Mouse (Mus musculus) c-Kit-positive CD71-positive TER-119-positive erythroid progenitor cells, embryonic 14.5 days (primary cell): ENCODE results near the gene Cd19.

ENCODE experiments used
- DNase-seq: peaks from one replicate; pipeline ENCODE4 v3.0.0-alpha.2; 2013; ENCODE audit warnings: low spot score

The Cd19 gene

DNA sequence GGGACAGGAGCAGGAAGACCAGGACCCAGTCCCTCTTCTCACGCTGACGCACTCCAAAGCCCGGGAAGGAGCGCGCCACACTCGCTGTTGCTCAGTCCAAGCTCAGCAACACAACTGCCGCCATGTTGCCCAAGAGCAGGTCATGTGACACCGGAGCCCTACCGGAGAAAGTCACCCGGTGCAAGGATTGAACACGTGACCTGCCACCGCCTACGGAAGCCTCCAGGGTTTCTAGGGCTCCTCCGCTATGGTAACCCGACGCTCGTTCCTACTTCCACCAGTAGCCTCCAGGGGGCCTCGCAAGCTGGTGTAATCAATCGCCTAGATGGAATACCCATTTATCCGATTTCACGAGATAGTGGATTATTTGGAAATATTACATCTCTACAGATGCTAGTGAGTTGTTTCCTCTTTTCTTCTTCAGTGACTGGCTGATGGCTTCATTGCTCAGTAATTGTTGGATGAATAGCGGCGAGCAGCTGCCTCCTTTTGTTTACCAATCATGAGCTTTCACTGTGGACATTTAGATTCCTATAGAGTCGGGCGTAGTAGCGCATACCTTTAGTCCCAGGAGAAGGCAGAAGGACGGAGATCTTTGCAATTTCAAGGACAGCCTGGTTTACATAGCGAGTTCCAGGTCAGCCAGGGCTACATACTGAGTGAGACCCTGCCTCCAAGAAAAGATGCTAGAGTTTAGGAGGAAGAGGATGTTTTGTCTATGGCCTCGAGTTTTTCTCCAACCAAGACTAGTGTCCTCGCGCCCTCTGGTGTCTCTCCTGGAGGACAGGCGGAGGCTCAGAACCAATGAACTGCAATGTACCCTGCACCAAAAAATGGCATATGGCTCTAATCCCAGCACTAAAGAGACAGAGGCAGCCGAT, 37.2 kb downstream of the Cd19 start, which contains the start of gene Spns1:
Gene Spns1 (minus strand): TSS at position 173 of the 881 bp plus-strand sequence.
- peak; percentile 96 for DNase-seq

DNA sequence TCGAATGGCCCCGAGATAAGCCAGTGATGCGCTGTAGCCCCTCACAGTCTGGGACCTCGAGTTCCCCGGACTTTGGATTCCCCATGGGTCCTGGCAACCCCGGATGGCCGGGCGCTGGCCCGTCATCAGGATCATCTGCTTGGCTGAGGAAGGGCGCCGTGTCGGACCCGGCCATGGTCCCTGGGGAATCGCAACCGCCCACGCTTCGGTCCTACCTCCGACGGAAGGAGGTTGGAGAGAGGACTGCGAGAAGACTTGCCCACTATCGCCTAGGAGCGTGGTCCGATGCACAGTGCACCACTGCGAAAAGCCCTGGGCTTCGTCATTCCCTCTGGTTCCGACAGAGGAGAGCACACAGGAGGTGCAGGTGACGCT, 37.8 kb downstream of the Cd19 start:
- no peak for DNase-seq

DNA sequence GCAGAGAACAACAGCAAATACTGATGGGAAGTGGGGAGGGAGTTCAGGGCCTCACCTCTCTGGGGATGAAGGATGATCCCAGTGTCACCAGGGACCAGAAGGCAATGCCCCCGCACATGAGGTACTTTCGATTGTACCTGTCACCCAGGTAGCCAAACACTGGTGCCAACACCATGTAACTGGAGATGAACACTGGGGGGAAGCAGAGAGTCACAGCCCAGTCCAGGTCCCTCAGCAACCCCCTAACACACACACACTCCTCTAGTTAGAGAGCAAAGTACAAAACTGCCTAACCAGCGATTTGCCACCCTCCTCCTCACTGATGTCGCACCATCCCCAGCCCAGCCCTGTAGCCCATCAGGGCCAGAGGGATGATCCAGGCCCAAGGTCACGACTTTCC, 39.7 kb downstream of the Cd19 start:
- DNase-seq = no peak

DNA sequence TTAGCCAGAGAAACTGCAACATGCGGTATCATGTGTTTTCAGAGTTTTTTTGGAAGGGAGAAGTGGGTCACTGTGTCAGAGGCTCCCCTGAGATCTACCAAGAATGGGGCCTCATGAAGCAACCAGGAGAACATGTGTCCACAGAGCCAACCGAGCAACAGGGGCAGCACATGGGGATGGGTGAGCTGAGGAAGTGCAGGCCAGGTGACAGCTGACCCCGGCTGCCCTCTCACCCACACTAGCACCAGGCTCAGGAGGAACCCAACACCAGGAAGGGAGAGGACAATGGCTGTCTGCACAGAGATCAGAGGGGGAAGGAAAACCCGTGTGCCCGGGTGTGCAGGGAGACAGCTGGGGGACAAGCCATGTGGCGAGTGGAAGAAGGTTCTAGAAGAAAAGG, 40.2 kb downstream of the Cd19 start:
- no peak for DNase-seq

DNA sequence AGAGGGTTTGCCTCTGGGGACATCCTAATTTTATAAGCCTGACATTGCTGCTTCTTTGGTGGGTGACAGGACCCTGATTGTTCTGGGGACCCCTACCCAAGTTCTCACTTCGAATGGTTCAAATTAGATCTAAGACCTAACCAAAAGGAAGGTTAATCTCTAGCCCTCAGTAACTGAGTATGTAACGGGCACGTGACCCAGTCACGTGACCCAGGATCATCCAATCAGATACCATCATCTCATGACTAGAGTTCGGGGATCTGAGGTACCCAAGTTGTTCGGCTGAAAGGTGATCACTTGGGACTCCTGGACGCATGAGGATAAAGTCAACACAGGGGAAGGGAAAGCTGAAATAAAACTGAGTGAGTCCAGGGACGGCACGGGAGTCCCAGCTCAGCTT, 41.7 kb downstream of the Cd19 start:
- DNase-seq = no peak

DNA sequence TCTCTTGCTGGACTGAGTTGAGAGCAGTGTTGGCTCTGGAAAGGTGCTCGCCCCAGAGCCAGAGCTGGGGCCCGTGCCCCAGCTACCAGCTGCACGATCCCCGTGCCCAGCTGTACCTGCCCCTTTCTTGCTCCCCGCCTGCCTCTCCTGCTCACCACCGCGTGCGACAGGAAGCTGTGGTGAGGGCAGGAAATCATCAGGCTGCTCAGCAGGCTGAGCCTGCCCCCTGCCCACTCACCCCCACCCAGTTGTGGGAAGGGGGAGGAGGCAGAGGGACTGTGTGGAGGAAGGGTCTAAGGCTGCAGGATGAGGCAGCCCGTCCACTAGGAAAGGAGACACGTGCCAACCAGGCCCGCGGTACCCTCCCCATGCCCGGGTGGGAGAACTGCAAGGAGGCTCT, 45.3 kb downstream of the Cd19 start, which contains the start of gene Lat:
Gene Lat (minus strand): TSS at position 178 of the 400 bp plus-strand sequence.
- no peak for DNase-seq

DNA sequence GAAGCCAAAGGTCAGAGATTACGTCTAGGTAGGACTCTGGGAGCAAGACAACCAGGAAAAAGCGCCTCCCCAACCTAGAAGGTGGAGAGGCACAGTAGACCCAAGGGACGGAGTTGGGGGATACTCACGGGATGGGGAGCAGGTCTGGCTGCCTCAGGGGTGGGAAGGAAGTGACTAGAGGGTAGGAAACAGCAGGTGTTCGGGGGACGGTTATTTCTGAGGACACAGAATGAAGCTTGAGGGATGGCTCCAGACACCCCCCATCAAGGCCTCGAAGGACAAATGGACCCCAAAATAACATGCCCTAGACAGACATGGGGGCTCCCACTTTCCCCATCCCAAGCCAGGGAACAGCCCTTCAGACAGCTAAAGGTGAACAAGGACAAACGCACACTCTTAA, 46.3 kb downstream of the Cd19 start:
- no peak for DNase-seq

DNA sequence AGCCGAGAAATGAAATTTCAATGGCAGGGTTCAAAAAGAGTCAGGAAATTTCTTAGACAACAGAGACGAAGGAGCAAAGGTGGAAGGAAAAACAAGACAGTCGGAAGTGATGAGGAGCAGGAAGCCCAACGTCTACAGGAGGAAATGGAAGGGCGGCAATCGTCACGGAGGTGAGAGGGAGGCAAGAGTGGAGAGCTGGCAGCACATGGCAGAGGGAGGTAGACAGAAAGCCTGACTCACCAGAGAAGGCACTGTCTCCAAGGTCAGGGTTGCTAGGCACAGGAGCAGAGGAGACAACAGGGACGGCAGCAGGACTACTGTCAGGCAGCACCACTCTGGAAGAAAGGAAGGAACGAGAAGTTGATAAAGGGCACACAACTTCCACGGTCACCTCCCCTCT, 47.1 kb downstream of the Cd19 start:
- DNase-seq = no peak

DNA sequence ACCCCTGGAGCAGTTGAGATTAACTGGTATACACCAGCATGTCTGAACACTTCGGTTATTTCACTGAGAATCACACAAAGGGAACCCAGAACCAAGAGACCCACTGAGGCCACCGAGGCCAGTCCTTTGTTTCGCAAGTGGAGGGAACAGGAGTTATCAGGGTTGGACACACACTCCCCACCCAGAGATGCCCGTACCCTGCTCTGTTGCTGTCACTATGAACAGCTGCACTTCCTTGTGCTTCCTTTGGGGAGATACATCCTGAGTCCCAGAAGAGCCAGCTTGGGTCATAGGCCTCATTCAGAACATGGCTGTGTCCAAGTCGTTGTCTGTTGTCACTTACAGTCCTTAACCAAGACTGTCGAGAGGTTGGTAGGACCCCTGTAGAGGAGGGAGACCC, 51.7 kb downstream of the Cd19 start:
- no peak for DNase-seq

DNA sequence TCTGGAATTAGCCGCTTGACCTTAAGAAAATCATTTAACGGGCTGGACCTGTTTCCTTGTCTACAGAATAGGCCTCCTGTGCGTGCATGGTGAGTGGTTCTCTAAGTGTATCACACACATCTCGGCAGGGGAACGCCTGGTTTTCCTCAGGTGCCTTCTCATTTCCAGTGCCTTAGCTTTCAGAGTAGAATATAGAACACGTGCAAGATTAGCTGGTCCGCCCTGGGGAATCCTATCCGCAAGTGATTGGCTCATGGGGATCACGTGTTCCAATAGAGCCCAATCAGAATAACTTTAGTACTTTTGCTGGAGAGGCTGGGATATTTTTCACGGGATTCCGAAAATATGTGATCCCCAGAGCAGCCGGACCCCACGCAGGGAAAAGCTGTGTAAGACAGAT, 55.6 kb downstream of the Cd19 start:
- DNase-seq = no peak
